Mouse (Mus musculus) limb, embryonic 10.5 days (tissue): ENCODE measurements around the gene Plk3. TPM values are rescaled to one million over a fixed set of nuclear protein-coding genes. Genes with fewer than 3 reads are reported as not detected.
A peak's percentile ranks its signal among the peaks of the same experiment; 100 is the strongest.
"Not testable (repeated sequence)": the region's sequence is repeated elsewhere in the genome, so short reads cannot be mapped to it uniquely, and the experiment has no call there.

Experiments used
- DNase-seq: peaks from one replicate; pipeline ENCODE4 v3.0.0-alpha.2; 2017; ENCODE audit warnings: low spot score
- H3K27ac ChIP-seq: fragments of 300-500 bp; sonication (generic); 2 replicates; pipeline ENCODE4 v1.5.1; 2016; ENCODE audit warnings: mild to moderate bottlenecking
- H3K27me3 ChIP-seq: fragments of 300-500 bp; sonication (generic); 2 replicates; pipeline ENCODE4 v1.6.1; 2016; ENCODE audit warnings: low read depth, mild to moderate bottlenecking; ENCODE audit not compliant: poor library complexity, severe bottlenecking
- H3K36me3 ChIP-seq: fragments of 300-500 bp; sonication (generic); 2 replicates; pipeline ENCODE4 v1.6.1; 2016; ENCODE audit warnings: mild to moderate bottlenecking, moderate library complexity
- H3K4me1 ChIP-seq: fragments of 300-500 bp; sonication (generic); 2 replicates; pipeline ENCODE4 v1.6.1; 2016
- H3K4me3 ChIP-seq: fragments of 300-500 bp; sonication (generic); 2 replicates; pipeline ENCODE4 v1.5.1; 2016; ENCODE audit warnings: mild to moderate bottlenecking, moderate library complexity
- H3K9me3 ChIP-seq: fragments of 300-500 bp; sonication (generic); replicated peaks from 2 replicates; pipeline ENCODE4 v1.6.1; 2016; ENCODE audit warnings: mild to moderate bottlenecking
- WGBS: fragments of 180-500 bp; shearing (Covaris S2); methylation state at CpG from one replicate; pipeline ENCODE4 v1.1.7; 2016; 5-methylcytosine and 5-hydroxymethylcytosine counted together
- polyA plus RNA-seq: library from polyadenylated mRNA; unstranded; fragments of >200 nt; fragmentation: Nextera tagmentation; extraction: Ambion mirVana; gene quantifications from 2 replicates; pipeline ENCODE4 v1.2.1, GENCODE M21; 2016

The Plk3 gene
- polyA plus RNA-seq = 2.5 and 3.5 TPM in 2 replicates

- DNase-seq = peak; percentile 98
- H3K9me3 ChIP-seq = no peaks in the 10 kb centered on the region
- H3K27me3 ChIP-seq = peaks cover 35% of the 10 kb centered on the region
- H3K27ac ChIP-seq = peak within 1 kb of the TSS; percentile 76
- peak within 1 kb of the TSS; percentile 69 for H3K4me3 ChIP-seq
- H3K36me3 ChIP-seq = peaks cover 15% of the 10 kb centered on the region
- peaks cover 41% of the 10 kb centered on the region for H3K4me1 ChIP-seq
- 2% methylated on average over 38 of the region's 48 CpGs for WGBS
These were observed at the start of gene Plk3 for GRCm38 (mm10) chr4:117133817-117134600. Plk3 (minus strand) TSS chr4:117133963.

GRCm38 (mm10) chr4:117182759-117183096, 49.0 kb upstream of the Plk3 start:
- H3K9me3 ChIP-seq, H3K27me3 ChIP-seq, DNase-seq: not testable (repeated sequence)
- peak overlapping the region; percentile 91 for H3K27ac ChIP-seq
- 12% methylated on average over 9 of the region's 9 CpGs for WGBS
- peaks cover 11% of the 10 kb centered on the region for H3K4me1 ChIP-seq
- peaks cover 28% of the 10 kb centered on the region for H3K36me3 ChIP-seq
- peak overlapping the region; percentile 88 for H3K4me3 ChIP-seq

GRCm38 (mm10) chr4:117181863-117182758, 48.3 kb upstream of the Plk3 start, which contains the start of gene Kif2c:
Kif2c (minus strand) TSS chr4:117182639.
- H3K9me3 ChIP-seq = no peaks in the 10 kb centered on the region
- peaks cover 34% of the 10 kb centered on the region for H3K36me3 ChIP-seq
- 1% methylated on average over 42 of the region's 42 CpGs for WGBS
- peak within 1 kb of the TSS; percentile 91 for H3K27ac ChIP-seq
- no peaks in the 10 kb centered on the region for H3K27me3 ChIP-seq
- peak; percentile 93 for DNase-seq
- peak within 1 kb of the TSS; percentile 88 for H3K4me3 ChIP-seq
- peaks cover 11% of the 10 kb centered on the region for H3K4me1 ChIP-seq

GRCm38 (mm10) chr4:117169936-117170335, 36.2 kb upstream of the Plk3 start:
- H3K9me3 ChIP-seq = no peaks in the 10 kb centered on the region
- no peaks in the 10 kb centered on the region for H3K4me1 ChIP-seq
- no peak overlapping the region for H3K4me3 ChIP-seq
- H3K27ac ChIP-seq = no peak overlapping the region
- DNase-seq = no peak
- 93% methylated on average over 5 of the region's 5 CpGs for WGBS
- H3K27me3 ChIP-seq = no peaks in the 10 kb centered on the region
- peaks cover 100% of the 10 kb centered on the region for H3K36me3 ChIP-seq

- H3K27ac ChIP-seq = no peak overlapping the region
- H3K36me3 ChIP-seq = peaks cover 78% of the 10 kb centered on the region
- H3K4me3 ChIP-seq = no peak overlapping the region
- H3K4me1 ChIP-seq = no peaks in the 10 kb centered on the region
- H3K9me3 ChIP-seq = no peaks in the 10 kb centered on the region
- no peak for DNase-seq
- 69% methylated on average over 4 of the region's 4 CpGs for WGBS
- H3K27me3 ChIP-seq = no peaks in the 10 kb centered on the region
These were observed 27.4 kb upstream of the Plk3 start for GRCm38 (mm10) chr4:117161183-117161582.

- Histone ChIP-seq H3K4me3 (no peak overlapping the region), H3K36me3 (peaks cover 69% of the 10 kb centered on the region), H3K9me3 (no peaks in the 10 kb centered on the region), H3K27me3 (no peaks in the 10 kb centered on the region), H3K27ac (no peak overlapping the region), H3K4me1 (peaks cover 2% of the 10 kb centered on the region; the same call in 1 of the 2 replicates)
- no peak for DNase-seq
- WGBS = 83% methylated on average over 10 of the region's 10 CpGs
These were observed 25.9 kb upstream of the Plk3 start for GRCm38 (mm10) chr4:117159666-117160065.

- WGBS = 34% methylated on average over 6 of the region's 6 CpGs
- peak overlapping the region; percentile 94 for H3K4me3 ChIP-seq
- H3K9me3 ChIP-seq = no peaks in the 10 kb centered on the region
- H3K4me1 ChIP-seq = peaks cover 22% of the 10 kb centered on the region
- no peak for DNase-seq
- no peaks in the 10 kb centered on the region for H3K27me3 ChIP-seq
- peak overlapping the region; percentile 99 for H3K27ac ChIP-seq
- H3K36me3 ChIP-seq = peaks cover 68% of the 10 kb centered on the region
These were observed 22.6 kb upstream of the Plk3 start for GRCm38 (mm10) chr4:117156372-117156771.

- H3K9me3 ChIP-seq = no peaks in the 10 kb centered on the region
- peaks cover 22% of the 10 kb centered on the region for H3K4me1 ChIP-seq
- under 1% methylated on average over 52 of the region's 52 CpGs for WGBS
- H3K4me3 ChIP-seq = peak within 1 kb of the TSS; percentile 94
- DNase-seq = peak; percentile 92
- no peaks in the 10 kb centered on the region for H3K27me3 ChIP-seq
- peak within 1 kb of the TSS; percentile 99 for H3K27ac ChIP-seq
- peaks cover 68% of the 10 kb centered on the region for H3K36me3 ChIP-seq
These were observed 22.1 kb upstream of the Plk3 start, which contains the start of gene Rps8 for GRCm38 (mm10) chr4:117155792-117156355. Rps8 (minus strand) TSS chr4:117156243.

GRCm38 (mm10) chr4:117155020-117155791, 21.4 kb upstream of the Plk3 start:
- H3K4me3 ChIP-seq = peak overlapping the region; percentile 94
- H3K36me3 ChIP-seq = peaks cover 68% of the 10 kb centered on the region
- peaks cover 22% of the 10 kb centered on the region for H3K4me1 ChIP-seq
- H3K27me3 ChIP-seq = no peaks in the 10 kb centered on the region
- H3K9me3 ChIP-seq = no peaks in the 10 kb centered on the region
- 2% methylated on average over 44 of the region's 44 CpGs for WGBS
- no peak for DNase-seq
- H3K27ac ChIP-seq = peak overlapping the region; percentile 99

GRCm38 (mm10) chr4:117152714-117153113, 19.0 kb upstream of the Plk3 start:
- Histone ChIP-seq H3K36me3 (peaks cover 72% of the 10 kb centered on the region), H3K4me1 (peaks cover 22% of the 10 kb centered on the region), H3K4me3 (no peak overlapping the region), H3K27ac (no peak overlapping the region), H3K9me3 (no peaks in the 10 kb centered on the region), H3K27me3 (no peaks in the 10 kb centered on the region)
- DNase-seq = no peak
- WGBS = 91% methylated on average over 5 of the region's 5 CpGs

GRCm38 (mm10) chr4:117151416-117151815, 17.7 kb upstream of the Plk3 start:
- Histone ChIP-seq H3K27me3 (no peaks in the 10 kb centered on the region), H3K4me3 (no peak overlapping the region), H3K9me3 (no peaks in the 10 kb centered on the region), H3K36me3 (peaks cover 72% of the 10 kb centered on the region), H3K4me1 (peaks cover 22% of the 10 kb centered on the region), H3K27ac (no peak overlapping the region)
- WGBS = 83% methylated on average over 1 of the region's 1 CpGs
- no peak for DNase-seq

- no peak overlapping the region for H3K4me3 ChIP-seq
- no peaks in the 10 kb centered on the region for H3K9me3 ChIP-seq
- peaks cover 22% of the 10 kb centered on the region for H3K4me1 ChIP-seq
- no peak overlapping the region for H3K27ac ChIP-seq
- DNase-seq = no peak
- WGBS = 91% methylated on average over 6 of the region's 6 CpGs
- peaks cover 72% of the 10 kb centered on the region for H3K36me3 ChIP-seq
- no peaks in the 10 kb centered on the region for H3K27me3 ChIP-seq
These were observed 16.5 kb upstream of the Plk3 start for GRCm38 (mm10) chr4:117150212-117150733.
